Mouse (Mus musculus): ENCODE measurements at regions not wholly inside any gene's neighbourhood (a gene's known extent, or its start where the extent isn't known, plus 50 kb on each side); places are given as distances from the start of the nearest gene placed in this dataset.

DNA sequence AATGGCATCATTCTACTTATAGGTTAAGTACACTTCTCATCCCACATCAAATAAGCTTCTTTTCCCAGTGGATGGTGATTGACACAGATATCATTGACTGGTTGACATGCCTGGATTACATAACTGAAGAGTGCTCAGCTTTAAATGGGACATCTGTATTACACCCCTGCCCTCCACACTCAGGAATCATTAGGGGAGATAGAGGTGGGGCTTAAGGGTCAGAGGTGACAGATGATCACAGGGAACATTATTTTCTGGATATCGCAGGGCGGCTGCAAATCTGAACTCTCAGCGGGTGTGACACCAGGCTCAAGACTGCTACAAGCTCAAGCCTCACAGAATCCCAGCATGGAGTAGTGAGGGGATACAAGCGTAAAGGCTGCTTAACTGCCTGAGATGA is 1763.5 kb upstream of the Got2 start:
- TF ChIP-seq CTCF (IDR thresholded peaks at IDR 0.05; ENCODE audit: borderline replicate concordance, extremely low read depth, insufficient read depth, insufficient read length) (no peak), POLR2A (IDR thresholded peaks at IDR 0.05; ENCODE audit: borderline replicate concordance, extremely low read depth, insufficient read depth, insufficient read length, poor library complexity, severe bottlenecking) (no peak)

Data from brain, embryonic 14.5 days (tissue).